Mouse (Mus musculus) embryonic fibroblast, embryonic 13.5 days (primary cell): Measurements from ENCODE around the gene Eml4. TPM values are rescaled to one million over a fixed set of nuclear protein-coding genes. Genes with fewer than 3 reads are reported as not detected.
A peak's percentile ranks its signal among the peaks of the same experiment; 100 is the strongest.

Experiments used
- H3K27ac ChIP-seq: 2 replicates; pipeline ENCODE4 v1.5.1; 2012; ENCODE audit warnings: low read length, control low read depth, inconsistent platforms; ENCODE audit not compliant: insufficient read depth
- H3K4me1 ChIP-seq: 2 replicates; pipeline ENCODE4 v1.6.1; 2011; ENCODE audit warnings: low read length; ENCODE audit not compliant: control insufficient read depth, insufficient read depth
- H3K4me3 ChIP-seq: 2 replicates; pipeline ENCODE4 v1.5.1; 2011; ENCODE audit warnings: mild to moderate bottlenecking, control low read depth, low read length; ENCODE audit not compliant: insufficient read depth
- CTCF ChIP-seq: IDR thresholded peaks from 2 replicates; pipeline ENCODE4 v1.5.1; 2011; ENCODE audit warnings: mild to moderate bottlenecking, control low read depth, low read length, moderate library complexity, borderline replicate concordance; ENCODE audit not compliant: insufficient read depth
- POLR2A ChIP-seq: IDR thresholded peaks from 2 replicates; pipeline ENCODE4 v1.6.1; 2011; ENCODE audit warnings: low read depth, mild to moderate bottlenecking, control low read depth, low read length, moderate library complexity
- polyA plus RNA-seq: library from polyadenylated mRNA; stranded (reverse); fragments of >200 nt; gene quantifications from 2 replicates; pipeline ENCODE4 v1.2.4, GENCODE M21; 2011; ENCODE audit warnings: low read depth; ENCODE audit not compliant: missing spikeins, insufficient read length

Eml4 gene
- 28.6 and 41.8 TPM in 2 replicates for polyA plus RNA-seq

GRCm38 (mm10) chr17:83350379-83351091 is at the start of gene Eml4:
Gene Eml4 (plus strand): TSS chr17:83350931.
- H3K4me3 ChIP-seq = peak within 1 kb of the TSS; percentile 80
- peak within 1 kb of the TSS; percentile 70 for H3K27ac ChIP-seq
- H3K4me1 ChIP-seq = peaks cover 2% of the 10 kb centered on the region; the same call in 1 of the 2 replicates
- no peak for TF ChIP-seq CTCF
- peak; percentile 90 for TF ChIP-seq POLR2A

GRCm38 (mm10) chr17:83301433-83301832 is 49.3 kb upstream of the Eml4 start:
- TF ChIP-seq CTCF = no peak
- no peak for TF ChIP-seq POLR2A
- H3K27ac ChIP-seq = no peak overlapping the region
- no peak overlapping the region for H3K4me3 ChIP-seq
- no peaks in the 10 kb centered on the region for H3K4me1 ChIP-seq

DNA sequence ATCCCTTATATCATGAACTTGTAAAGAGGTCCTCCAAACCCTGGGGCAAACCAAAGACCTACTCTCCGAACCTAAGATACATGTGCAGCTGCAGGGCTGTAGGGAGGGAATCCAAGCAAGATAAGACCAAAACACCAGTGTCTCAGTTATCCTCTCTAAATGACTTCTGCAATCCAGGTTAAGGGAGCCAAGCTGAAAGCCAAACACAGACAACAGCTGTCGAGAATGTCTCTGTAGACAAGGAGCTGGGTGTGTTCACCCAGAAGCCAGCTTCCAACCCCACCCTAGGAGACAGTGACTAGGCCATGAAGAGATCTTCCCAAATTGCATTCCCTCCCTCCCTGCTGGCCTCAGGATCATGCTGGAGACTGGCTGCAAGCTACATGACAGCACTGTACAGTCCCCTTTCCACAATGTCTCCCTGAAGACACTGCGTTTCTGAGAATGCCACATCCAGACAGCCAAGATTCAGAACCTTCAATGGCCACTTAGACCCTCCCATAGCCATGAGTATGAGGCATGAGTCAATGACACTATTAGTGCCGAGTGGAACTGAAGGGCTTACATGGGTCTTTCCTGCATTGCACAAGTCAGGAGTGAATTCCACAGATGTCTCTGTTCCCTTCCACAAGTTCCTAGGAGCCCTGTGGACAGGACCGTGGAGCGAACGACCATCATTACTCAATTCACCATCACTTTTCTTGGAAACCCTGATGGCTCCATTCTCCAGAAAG is 46.5 kb upstream of the Eml4 start:
- Histone ChIP-seq H3K27ac (no peak overlapping the region), H3K4me3 (no peak overlapping the region), H3K4me1 (no peaks in the 10 kb centered on the region)
- TF ChIP-seq POLR2A (no peak), CTCF (no peak)

- peaks cover 4% of the 10 kb centered on the region; the same call in 1 of the 2 replicates for H3K4me1 ChIP-seq
- no peak overlapping the region for H3K27ac ChIP-seq
- no peak overlapping the region for H3K4me3 ChIP-seq
- TF ChIP-seq POLR2A (no peak), CTCF (no peak)
These were observed 43.6 kb upstream of the Eml4 start for GRCm38 (mm10) chr17:83306964-83307640.

- TF ChIP-seq POLR2A (no peak), CTCF (no peak)
- Histone ChIP-seq H3K4me3 (no peak overlapping the region), H3K4me1 (peaks cover 4% of the 10 kb centered on the region; the same call in 1 of the 2 replicates), H3K27ac (no peak overlapping the region)
These were observed 43.0 kb upstream of the Eml4 start for GRCm38 (mm10) chr17:83307641-83308296.

DNA sequence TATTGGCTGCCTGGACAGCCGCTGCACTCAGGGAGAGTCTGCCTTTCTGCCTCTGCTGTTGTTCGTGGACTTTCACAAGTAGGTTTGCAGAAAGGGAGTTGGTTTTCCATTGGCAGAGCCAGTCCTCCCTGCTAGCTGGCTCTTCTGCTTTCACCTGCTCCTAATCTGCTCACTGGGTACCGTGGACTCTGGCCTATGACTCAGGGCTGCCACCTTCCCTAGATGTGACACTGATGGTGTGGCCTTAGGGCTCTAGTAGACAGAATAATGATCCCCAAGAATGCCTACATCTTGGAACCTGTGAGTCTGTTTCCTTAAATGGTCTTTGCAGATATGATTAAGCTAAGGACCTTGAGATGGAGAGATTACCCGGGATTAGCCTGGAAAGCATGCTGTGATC is 42.3 kb upstream of the Eml4 start:
- peaks cover 6% of the 10 kb centered on the region for H3K4me1 ChIP-seq
- no peak overlapping the region for H3K4me3 ChIP-seq
- H3K27ac ChIP-seq = no peak overlapping the region
- TF ChIP-seq POLR2A (no peak), CTCF (no peak)

DNA sequence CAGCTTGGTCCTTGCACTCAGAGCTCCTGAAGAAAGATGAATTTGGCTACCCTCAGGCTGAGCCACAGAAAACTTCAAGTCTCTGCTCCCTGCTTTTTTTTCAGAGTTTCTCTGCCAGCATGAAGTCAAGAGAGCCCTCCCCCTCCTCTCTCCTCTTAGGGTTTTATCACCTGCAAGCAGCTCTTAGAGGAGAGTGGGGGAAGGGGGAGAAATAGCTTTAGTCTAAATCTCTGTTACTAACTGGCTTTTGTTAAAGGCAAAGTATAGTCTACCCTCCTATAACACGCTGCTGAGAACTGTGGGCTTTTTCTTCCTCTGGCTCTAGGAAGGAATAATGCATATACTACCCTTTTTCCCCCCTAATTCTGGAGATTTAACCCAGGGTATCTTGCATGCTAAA is 41.5 kb upstream of the Eml4 start:
- Histone ChIP-seq H3K4me3 (no peak overlapping the region), H3K27ac (no peak overlapping the region), H3K4me1 (peaks cover 6% of the 10 kb centered on the region)
- TF ChIP-seq POLR2A (no peak), CTCF (no peak)

GRCm38 (mm10) chr17:83311806-83312205 is 38.9 kb upstream of the Eml4 start:
- Histone ChIP-seq H3K4me1 (peaks cover 6% of the 10 kb centered on the region), H3K4me3 (no peak overlapping the region), H3K27ac (peak overlapping the region; percentile 67)
- TF ChIP-seq CTCF = no peak
- no peak for TF ChIP-seq POLR2A

DNA sequence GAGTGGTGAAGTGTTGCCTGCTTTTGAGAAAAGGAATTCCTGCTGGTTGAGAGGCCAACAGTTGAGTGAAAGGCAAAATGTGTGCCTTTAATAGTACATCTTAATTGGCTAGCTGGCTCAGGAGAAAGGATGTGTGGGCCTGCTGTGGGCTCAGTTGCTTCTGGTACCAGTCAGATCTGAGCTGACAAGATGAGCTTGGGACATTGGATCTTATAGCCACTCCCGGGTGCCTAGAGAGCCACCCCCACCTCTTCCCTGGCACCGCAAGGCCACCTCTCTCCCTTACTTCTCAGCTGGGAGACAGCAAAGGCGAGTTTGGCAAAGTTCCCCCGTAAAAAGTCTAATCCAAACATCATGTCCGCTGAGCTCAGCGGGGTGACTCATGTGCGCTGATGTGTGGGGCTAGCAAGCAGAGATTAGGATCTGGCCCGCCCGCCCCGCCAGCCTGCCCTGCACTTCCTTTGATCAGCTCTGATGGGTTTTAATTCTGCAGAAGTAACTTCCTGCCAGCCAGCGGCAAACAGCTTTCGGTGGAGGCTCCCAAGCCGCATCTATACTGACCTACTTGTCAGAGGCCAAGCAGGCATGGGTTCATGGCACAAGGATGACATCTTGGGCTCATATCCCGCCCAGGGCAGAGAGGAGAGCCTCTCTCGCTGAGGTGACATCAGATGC is 38.4 kb upstream of the Eml4 start:
- H3K4me3 ChIP-seq = no peak overlapping the region
- TF ChIP-seq POLR2A = no peak
- TF ChIP-seq CTCF = no peak

More for the DNA sequence above, 38.4 kb upstream of the Eml4 start:
- peak overlapping the region; percentile 90 for H3K27ac ChIP-seq
- H3K4me1 ChIP-seq = peaks cover 6% of the 10 kb centered on the region
